Comparison of ENCODE assay signal across 8 mouse cellular contexts in the genomic region with DNA sequence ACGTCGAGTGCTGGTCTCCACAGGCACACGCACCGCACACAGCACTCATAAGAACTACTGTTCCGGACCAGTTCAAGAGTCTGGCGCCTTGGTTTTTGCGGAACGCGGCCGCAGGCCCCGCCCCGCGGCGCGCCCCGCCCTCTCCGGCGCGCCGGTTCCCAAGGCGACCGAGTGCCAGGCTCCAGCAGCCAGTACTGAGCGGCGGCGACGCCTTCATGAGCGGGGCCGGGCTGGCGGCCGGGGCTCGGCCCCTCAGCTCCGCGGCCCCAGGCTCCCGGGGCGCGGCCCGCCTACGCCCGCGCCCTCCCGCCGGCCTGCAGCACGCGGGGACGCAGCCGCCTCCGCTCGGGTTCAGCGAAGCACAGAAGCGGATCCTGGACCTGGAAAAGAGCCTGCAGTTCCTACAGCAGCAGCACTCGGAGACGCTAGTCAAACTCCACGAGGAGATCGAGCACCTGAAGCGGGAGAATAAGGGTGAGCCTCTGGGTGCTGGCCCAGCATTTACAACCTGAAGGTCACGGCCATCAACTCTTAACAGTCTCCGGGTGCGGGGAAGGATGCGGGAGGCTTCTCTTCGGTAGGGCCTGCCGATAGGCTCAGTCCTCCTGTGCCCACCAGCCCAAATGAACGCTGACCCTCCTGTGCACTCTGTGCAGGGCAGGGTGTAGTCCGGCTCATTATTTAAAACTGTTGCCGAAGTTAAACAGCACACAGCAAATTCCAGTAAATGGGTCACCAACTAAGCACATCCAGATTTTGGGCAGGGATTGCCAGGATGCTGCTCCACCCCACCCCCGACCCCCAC. TPM values are rescaled to one million over a fixed set of nuclear protein-coding genes. Genes with fewer than 3 reads are reported as not detected.
DNase-seq lines count a peak whose midpoint lies in the region; ATAC-seq and TF ChIP-seq lines count a peak whose summit lies in the region.

TSS of gene Ccdc74a (plus strand) at position 161 of the 805 bp plus-strand sequence.

- no peaks in the 10 kb centered on the region for H3K27me3 ChIP-seq in hindbrain, postnatal 0 days (ENCODE audit: insufficient read depth, low read length)
- peaks cover 10% of the 10 kb centered on the region for H3K27me3 ChIP-seq in megakaryocyte, embryonic 14.5 days (replicated peaks)

- TF ChIP-seq CTCF in cortical plate, adult 2 months (IDR thresholded peaks at IDR 0.05; ENCODE audit: extremely low read depth, insufficient read depth, low read length), result no peak
- no peak for TF ChIP-seq CTCF in hindbrain, postnatal 0 days (IDR thresholded peaks at IDR 0.05; ENCODE audit: low read depth)

- ATAC-seq in hindbrain, postnatal 0 days, result peak; percentile 92

- WGBS in hindbrain, postnatal 0 days, result 1% methylated on average over 65 of the region's 65 CpGs

- H3K4me2 ChIP-seq in hindbrain, postnatal 0 days (ENCODE audit: low read depth, low read length), result peak within 1 kb of the TSS; percentile 85

- no peak; the same call in 1 of the 2 replicates for TF ChIP-seq POLR2A in cortical plate, adult 2 months (IDR thresholded peaks at IDR 0.05; ENCODE audit: extremely low read depth, insufficient read depth, low read length)

- H3K9ac ChIP-seq in hindbrain, postnatal 0 days (replicated peaks; ENCODE audit: low read length), result peak within 1 kb of the TSS; percentile 59

- H3K36me3 ChIP-seq in hindbrain, postnatal 0 days (ENCODE audit: insufficient read depth, low read length), result peaks cover 26% of the 10 kb centered on the region
- peaks cover 71% of the 10 kb centered on the region for H3K36me3 ChIP-seq in megakaryocyte, embryonic 14.5 days (replicated peaks; ENCODE audit: low read length)

- DNase-seq in adrenal gland, adult 18-20 months (ENCODE audit: low spot score in 2 of 2), result peak; percentile 79 to 80
- DNase-seq in gastrocnemius, adult 8-10 months (ENCODE audit: low spot score in 2 of 2), result peak; percentile 64 to 74
- peak; percentile 91 for DNase-seq in hindbrain, postnatal 0 days (ENCODE audit: low spot score)
- peak; percentile 54 to 73 for DNase-seq in left cerebral cortex, adult 8-10 months (ENCODE audit: low spot score in 2 of 2)
- peak; percentile 72 to 80 for DNase-seq in right cerebral cortex, adult 2 months (ENCODE audit: low spot score in 2 of 2)
- DNase-seq in urinary bladder, postnatal 36 days (ENCODE audit: low spot score in 2 of 2), result peak; percentile 80 to 83

- H3K4me3 ChIP-seq in cortical plate, adult 2 months (ENCODE audit: insufficient read depth, low read length), result peak within 1 kb of the TSS; percentile 51
- peak within 1 kb of the TSS; percentile 62 for H3K4me3 ChIP-seq in hindbrain, postnatal 0 days (ENCODE audit: low read length)
- peak within 1 kb of the TSS; percentile 91 for H3K4me3 ChIP-seq in megakaryocyte, embryonic 14.5 days (replicated peaks)

- no peak within 1 kb of the TSS for H3K27ac ChIP-seq in cortical plate, adult 2 months (ENCODE audit: insufficient read depth, low read length)
- peak within 1 kb of the TSS; percentile 66 for H3K27ac ChIP-seq in hindbrain, postnatal 0 days

- H3K9me3 ChIP-seq in hindbrain, postnatal 0 days (ENCODE audit: low read length), result no peaks in the 10 kb centered on the region
- H3K9me3 ChIP-seq in megakaryocyte, embryonic 14.5 days, result no peaks in the 10 kb centered on the region

- H3K4me1 ChIP-seq in cortical plate, adult 2 months (ENCODE audit: control insufficient read depth, insufficient read depth, low read length), result peaks cover 4% of the 10 kb centered on the region; the same call in 1 of the 2 replicates
- peaks cover 5% of the 10 kb centered on the region; the same call in 1 of the 2 replicates for H3K4me1 ChIP-seq in hindbrain, postnatal 0 days (ENCODE audit: insufficient read depth, low read length)
- H3K4me1 ChIP-seq in megakaryocyte, embryonic 14.5 days, result peaks cover 18% of the 10 kb centered on the region

RNA-seq across cellular contexts. Expression of gene Ccdc74a, which starts in this region (rescaled TPM):
- 1 to 10 TPM; 1.2 to 1.8 TPM for total RNA-seq in adrenal gland, adult 18-20 months (2021)
- polyA plus RNA-seq in cortical plate, adult 2 months (2012; rRNA removed), result 33.0 and 39.9 TPM in 2 replicates
- total RNA-seq in gastrocnemius, adult 8-10 months (2022), result under 1 TPM in 2 of 4 experiments, not detected in 2; 0.41 to 0.81 TPM
- total RNA-seq in hindbrain, postnatal 0 days (2014; rRNA removed), result 18.2 and 20.8 TPM in 2 replicates
- polyA plus RNA-seq in hindbrain, postnatal 0 days (2015; fragmentation: Nextera tagmentation; extraction: Ambion mirVana), result 32.8 and 37.6 TPM in 2 replicates
- 10 to 100 TPM; 28.4 to 32.1 (median 30.0) TPM for total RNA-seq in left cerebral cortex, adult 8-10 months (2022)
- polyA plus RNA-seq in megakaryocyte, embryonic 14.5 days (2012; ENCODE audit: insufficient read depth, low replicate concordance), result not detected in 2 replicates

Comparison
In these comparisons a context has a peak if more than half of its experiments do, and no peak if none do; other contexts are left out.
1. RNA of gene Ccdc74a (polyA plus RNA-seq): 33.0 to 39.9 TPM in cortical plate, adult 2 months and 32.8 to 37.6 TPM in hindbrain, postnatal 0 days; not detected in megakaryocyte, embryonic 14.5 days; every median in the first group is over 10 times any median in the second.
2. Peak in DNase-seq in gastrocnemius, adult 8-10 months; RNA of the gene not detected or under 1 TPM.
3. Peak in every context shown above with its lines, with median percentiles within 50 percentile points of each other: DNase-seq and H3K4me3 ChIP-seq.